Mouse (Mus musculus) left cerebral cortex, adult 11 months (tissue): ENCODE results near the gene Atg4d.
"Not testable (repeated sequence)": the region's sequence is repeated elsewhere in the genome, so short reads cannot be mapped to it uniquely, and the experiment has no call there.

Experiments
- DNase-seq: peaks from one replicate; pipeline ENCODE4 v3.0.0; 2022; ENCODE audit warnings: low spot score

The Atg4d gene

GRCm38 (mm10) chr9:21241343-21241742 is 23.8 kb upstream of the Atg4d start:
- no peak for DNase-seq

DNA sequence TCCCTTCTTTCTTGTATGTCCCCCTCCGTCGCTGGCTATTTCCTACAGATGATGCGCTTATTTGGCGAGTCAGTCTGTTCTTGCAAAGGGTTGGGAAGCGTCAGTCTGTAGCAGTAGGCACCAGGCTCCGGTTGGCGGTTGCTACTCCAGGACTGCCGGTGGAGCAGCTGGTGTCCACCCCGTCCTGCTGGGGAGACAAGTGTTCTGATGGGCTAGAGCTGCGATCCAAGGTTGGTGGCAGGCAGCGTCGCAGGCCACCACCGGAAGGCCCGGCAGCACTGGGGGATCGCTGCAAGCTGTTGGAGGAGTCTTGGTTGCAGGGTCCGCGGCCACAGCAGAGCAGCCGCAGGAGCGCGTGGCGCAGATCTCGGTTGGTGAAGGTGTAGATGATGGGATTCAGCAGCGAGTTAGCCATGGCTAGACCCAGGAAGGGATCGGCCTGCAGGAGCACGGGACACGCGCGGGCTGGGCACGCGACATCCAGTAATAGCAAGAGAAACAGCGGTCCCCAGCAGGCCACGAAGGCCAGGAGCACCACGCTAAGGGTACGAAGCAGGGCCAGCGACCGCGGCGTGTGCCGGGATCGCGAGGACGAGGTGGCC is 21.2 kb upstream of the Atg4d start:
- no peak for DNase-seq

DNA sequence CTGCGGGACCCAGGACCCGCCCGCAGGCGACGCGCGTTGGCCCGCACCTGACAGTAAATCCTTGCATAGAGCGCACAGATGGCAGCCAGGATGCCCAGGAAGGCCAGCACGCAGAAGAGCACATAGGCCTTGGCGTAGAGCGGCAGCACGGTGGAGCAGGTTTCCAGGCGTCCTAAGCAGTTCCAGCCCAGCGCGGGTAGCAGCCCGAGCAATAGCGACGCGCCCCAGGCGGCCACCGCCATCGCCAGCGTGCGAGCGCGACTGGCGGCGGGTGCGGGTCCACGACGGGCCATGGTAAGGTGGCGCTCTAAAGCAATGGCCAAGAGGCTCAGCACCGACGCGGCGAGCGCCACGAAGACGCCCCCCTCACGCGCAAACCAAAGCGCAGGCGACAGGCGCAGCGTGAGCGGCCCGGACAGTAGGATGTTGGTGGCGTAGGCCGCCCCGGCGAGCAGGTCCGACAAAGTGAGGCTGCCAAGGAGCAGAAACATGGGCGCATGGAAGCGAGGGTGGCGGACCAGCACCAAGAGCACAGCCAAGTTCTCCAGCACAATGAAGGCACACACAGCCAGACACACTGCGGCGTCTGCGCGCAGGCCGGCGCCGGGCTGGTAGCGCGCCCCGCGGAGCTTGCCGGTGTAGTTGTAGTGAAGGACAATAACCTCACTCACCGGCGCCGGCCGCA is 20.5 kb upstream of the Atg4d start:
- no peak for DNase-seq

DNA sequence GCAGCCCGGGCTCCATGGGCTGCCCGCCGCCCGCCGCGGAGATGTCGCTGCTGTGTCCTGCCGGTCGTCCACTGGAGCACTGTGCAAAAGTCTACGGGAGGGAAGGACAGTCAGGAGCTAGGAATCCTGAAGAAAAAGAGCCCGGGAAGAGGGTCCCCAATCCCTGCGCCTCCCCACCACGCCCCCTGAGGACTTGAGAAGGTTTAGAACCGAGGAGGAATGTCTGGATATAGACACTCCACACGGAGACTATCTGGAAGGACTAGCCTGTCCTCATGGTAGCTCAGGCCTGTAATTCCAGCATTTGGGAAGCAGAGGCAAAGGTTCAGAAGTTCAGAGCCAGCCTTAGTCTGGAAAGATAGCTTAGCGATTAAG is 20.0 kb upstream of the Atg4d start:
- no peak for DNase-seq

DNA sequence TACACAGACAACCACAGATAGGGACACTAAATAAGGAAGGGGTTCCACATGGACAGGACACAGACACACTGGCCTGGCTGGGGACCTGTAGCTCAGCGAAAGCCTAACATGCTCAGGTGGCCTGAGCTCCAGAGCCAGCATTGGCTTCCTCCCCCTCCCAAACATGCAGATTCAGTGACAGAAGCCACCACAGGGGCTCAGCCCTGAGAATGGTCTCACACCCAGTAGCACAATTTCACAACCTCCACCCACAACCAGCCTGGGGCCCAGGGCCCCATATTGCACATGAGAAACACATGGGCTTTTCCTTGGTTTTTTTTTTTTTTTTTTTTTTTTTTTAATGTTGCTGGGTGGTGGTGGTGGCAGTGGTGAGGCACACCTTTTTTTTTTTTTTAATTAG is 18.8 kb upstream of the Atg4d start:
- DNase-seq: no peak

DNA sequence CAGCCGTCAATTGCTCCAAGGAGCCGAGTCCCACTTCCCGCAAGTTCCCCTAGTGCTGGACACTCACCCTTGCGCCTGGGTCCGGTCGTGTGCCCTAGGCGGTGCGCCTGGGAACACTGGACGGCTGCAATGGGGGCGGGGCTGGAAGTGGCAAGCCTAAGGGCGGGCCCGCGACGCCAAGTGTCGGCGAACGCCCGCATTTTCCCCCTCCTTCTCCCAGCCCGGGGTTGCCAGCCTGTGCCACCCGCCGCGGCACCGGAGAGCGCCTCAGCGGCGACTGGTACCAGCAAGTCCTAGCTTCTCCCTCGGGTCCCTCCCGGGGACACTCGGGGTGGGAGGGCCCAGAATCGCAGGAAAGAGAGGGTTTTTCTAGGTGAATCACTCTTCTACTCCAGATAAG is 16.8 kb upstream of the Atg4d start, which contains the start of gene S1pr5:
S1pr5 (minus strand) TSS at position 118 of the 400 bp plus-strand sequence.
- no peak for DNase-seq

DNA sequence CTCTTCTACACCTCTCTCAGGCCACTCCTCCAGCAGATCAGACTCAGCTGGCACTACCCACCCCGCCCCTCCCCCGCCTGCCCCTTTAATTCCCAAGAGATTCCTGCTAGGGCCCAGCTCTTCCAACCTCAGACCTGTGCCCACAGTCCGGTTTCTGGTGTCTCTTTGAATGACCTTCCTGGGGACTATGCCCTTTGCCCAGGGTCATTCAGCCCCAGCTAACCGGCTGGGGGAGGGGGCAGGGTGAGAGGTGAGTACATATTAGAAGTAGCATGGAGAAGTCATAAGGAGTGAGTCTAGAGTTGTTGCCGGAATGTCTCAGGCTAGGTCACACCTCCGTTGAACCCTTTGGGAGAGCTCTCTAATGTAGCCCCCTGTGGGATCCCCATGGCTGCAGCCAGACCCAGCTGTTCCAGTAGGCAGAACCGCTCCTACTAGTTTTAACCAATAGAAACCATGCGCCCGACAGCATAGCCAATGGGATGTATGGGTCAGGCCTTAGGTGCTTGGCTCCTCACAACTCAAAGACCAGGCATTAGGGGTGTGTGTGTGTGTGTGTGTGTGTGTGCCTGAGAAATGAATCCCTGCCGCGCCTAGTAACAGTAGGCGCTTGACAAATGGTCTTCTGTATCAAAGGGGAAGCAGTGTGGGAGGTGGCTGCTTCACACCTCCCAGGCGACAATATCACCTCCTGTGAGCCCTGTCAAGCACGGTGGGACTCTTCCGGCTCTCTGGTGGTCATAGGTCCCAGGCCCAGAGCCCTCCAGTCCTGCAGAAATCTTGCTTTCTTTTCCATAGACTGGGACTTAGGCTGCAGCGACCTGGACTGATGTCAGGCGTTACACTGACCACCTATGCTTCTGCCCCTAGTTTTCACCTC is 15.2 kb upstream of the Atg4d start:
- no peak for DNase-seq

DNA sequence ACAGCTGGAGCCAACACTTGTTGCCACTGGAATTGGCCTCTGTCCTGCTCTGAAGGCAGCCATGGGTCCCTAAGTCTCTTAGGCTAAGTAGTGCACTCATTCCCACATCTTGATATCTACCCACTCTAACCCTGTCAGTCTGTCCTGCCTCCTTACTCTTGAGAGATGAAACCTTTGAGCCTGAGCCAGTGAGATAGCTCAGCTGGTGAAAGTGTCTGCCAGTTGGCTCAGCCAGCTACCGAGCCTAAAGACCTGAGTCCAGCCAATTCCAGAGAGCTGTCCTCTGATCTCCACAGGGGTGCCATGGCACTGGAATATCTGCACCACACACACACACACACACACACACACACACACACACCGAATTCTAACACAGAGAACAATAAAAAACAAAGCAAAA is 14.6 kb upstream of the Atg4d start:
- no peak for DNase-seq

- no peak for DNase-seq
Observed at GRCm38 (mm10) chr9:21251116-21251735, 13.9 kb upstream of the Atg4d start.

DNA sequence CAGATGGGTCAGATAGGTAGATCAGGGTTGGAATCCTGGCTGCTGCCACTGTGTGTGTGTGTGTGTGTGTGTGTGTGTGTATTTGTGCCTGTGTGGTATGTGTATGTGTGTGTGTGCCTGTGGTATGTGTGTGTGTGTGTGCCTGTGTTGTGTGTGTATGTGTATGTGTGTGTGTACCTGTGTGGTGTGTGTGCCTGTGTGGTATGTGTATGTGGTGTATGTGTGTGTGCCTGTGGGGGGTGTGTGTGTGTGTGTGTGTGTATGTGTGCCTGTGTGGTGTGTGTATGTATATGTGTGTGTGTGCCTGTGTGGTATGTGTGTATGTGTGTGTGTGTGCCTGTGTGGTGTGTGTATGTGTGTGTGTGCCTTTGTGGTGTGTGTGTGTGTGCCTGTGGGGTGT is 10.4 kb upstream of the Atg4d start:
- no peak for DNase-seq

DNA sequence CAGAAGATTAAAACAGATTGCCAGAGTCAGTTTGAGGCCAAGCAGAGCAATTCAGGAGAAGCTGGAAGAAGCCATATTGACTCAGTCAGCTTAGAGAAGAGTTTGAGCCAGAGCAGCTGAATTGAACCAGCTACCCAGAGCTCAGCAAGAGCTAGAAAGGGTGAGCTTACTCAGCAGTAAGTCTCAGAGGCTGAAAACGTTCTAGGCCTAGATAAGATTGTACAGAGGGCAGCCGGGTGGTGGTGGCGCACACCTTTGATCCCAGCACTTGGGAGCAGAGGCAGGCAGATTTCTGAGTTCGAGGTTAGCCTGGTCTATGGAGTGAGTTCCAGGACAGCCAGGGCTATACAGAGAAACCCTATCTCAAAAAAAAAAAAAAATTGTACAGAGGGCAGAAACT is 8.7 kb upstream of the Atg4d start:
- not testable (repeated sequence) for DNase-seq

DNA sequence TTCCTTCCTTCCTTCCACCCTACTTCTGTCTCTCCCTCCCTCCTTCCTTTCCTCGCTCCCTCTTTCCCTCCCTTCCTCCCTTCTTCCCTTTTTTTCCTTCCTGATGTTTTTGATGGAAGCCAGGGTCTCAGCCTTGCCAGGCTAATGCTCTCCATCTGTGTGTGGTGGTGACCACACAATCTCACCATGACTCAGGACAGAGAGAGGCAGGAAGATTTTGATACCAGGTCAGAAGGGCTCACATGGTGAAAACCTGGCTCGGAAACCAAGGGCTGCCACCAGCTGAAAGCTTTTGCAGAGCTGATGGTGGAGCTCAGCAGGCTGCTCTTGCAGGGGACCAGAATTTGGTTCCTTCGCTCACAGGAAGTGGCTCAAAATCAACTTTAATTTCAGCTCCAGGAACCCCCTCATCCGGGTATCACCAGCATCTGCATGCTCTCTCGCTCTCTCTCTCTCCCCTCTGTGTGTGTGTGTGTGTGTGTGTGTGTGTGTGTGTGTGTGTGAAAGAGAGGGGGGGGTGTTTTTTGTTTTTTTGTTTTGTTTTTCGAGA is 4.5 kb upstream of the Atg4d start:
- DNase-seq: no peak

DNA sequence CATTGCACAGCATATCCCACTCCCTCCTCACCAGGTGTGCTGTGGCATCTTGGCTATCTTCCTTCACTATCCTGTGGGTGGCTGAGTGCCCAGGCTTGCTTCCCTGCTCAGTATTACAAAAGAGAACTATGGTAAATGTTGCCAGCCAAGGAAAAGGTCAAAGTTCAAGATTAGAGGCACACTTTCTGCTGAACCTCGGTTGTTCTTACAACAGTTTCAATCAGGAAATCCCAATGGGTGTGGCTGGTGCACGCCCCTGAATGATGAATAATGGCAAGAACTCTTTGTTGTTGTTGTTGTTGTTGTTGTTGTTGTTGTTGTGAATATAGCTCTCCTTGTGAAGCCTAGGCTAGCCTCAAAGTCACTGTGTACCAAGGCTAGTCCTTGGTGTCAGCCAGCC is 3.3 kb upstream of the Atg4d start:
- DNase-seq: no peak

DNA sequence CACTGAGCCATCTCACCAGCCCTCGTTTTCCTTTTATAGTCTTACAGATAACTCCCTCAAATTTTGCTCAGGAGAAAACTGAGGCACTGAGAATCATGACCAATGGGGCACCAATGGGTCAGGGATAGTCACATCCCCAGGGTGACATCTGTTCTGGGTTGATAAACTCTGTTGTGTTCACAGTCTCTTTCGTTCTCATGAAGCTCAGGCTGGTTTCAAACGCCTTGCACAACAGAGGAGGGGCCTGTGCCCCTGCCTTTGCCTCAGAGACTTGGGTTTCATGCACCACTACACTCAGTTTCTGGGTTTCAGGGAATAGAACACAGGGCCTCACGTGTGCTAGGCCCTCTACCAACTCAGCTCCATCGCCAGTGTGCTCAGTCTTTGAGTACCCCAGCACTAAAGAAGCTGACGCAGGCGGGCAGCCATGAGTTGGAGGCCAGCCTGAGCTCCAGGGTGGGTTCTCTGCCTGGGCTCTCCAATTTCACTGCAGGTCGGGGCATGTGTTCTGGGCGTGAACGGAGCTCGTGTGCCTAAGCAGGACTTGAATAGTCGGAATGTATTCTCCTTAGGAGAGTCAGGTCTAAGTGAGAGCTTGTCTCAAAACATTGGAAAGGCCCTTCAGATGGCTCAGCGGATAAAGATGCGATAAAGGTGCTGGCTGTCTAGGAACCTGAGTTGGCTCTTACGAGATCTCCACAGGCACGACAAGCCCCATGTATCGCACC is 657 bp upstream of the Atg4d start:
- no peak for DNase-seq

DNA sequence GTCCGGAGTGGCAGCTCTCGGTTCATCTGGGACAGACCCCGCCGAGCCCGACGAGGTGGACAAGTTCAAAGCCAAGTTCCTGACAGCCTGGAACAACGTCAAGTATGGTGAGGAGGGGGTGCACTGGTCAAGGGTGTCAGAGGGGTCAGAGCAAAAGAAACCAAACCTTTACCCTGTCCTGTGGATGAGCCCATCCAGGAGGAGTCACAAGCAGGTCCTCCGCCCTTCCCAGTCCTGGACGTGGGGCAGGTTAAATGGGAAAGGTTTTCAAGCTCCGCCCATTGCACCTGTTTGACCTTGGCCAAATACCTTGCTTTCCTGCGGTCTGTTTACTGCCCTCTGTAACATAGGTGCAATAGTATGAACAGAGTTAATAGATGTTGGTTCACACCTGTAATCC is 518 bp downstream of the Atg4d start:
- no peak for DNase-seq

- no peak for DNase-seq
Observed at GRCm38 (mm10) chr9:21266889-21267288, 1.8 kb downstream of the Atg4d start.

GRCm38 (mm10) chr9:21268305-21268704 is 3.2 kb downstream of the Atg4d start:
- DNase-seq: no peak

- not testable (repeated sequence) for DNase-seq
Observed at GRCm38 (mm10) chr9:21269590-21269989, 4.5 kb downstream of the Atg4d start.

DNA sequence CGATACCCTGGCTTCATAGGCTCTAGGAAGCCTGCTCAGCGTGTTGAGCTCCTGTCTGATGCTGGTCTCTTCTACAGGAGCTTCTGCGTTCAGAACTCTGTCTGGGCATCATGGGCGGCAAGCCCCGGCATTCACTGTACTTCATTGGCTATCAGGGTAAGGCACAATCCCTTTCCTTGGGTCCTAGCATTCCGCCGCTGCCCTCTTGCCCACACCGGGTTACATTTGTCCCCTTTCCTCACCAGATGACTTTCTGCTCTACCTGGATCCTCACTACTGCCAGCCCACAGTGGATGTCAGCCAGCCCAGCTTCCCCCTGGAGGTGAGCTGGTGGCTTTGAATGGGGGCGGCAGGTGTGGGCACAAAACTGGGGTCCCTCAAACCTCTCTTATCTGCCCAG is 7.3 kb downstream of the Atg4d start:
- DNase-seq: no peak

DNA sequence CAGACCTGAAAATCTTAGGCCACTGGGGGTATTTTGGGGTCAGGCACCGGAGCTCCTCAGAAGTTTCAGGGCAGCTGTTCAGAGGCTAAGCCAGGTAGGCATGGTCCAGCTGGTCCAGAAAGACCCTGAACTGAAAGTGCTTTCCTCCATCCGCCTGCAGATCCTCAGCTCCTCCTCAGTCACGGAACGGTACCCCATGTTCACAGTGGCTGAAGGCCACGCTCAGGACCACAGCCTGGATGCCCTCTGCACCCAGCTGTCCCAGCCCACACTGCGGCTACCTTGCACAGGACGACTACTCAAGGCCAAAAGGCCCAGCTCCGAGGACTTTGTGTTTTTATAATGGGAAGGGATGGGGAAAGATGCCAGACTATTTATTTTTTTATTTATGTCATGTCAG is 8.0 kb downstream of the Atg4d start:
- DNase-seq: no peak

GRCm38 (mm10) chr9:21273520-21274228 is 8.6 kb downstream of the Atg4d start:
- DNase-seq: no peak
